Mouse (Mus musculus) neural tube, embryonic 14.5 days (tissue): ENCODE data around the gene Mafg. TPM values are rescaled to one million over a fixed set of nuclear protein-coding genes. Genes with fewer than 3 reads are reported as not detected.

ENCODE experiments used
- ATAC-seq: fragments of 200-750 bp; cut with Nextera tagmentation; 2 replicates; pipeline ENCODE4 v1.8.0; 2017; ENCODE audit warnings: low read depth, mild to moderate bottlenecking, moderate TSS enrichment, moderate library complexity
- H3K27ac ChIP-seq: fragments of 300-500 bp; sonication (generic); 2 replicates; pipeline ENCODE4 v1.5.1; 2014; ENCODE audit warnings: low read depth, mild to moderate bottlenecking, control low read depth, low read length, moderate library complexity, mixed read lengths
- H3K27me3 ChIP-seq: fragments of 300-500 bp; sonication (generic); 2 replicates; pipeline ENCODE4 v1.6.1; 2014; ENCODE audit warnings: low read length; ENCODE audit not compliant: control insufficient read depth, insufficient read depth
- H3K36me3 ChIP-seq: fragments of 300-500 bp; sonication (generic); 2 replicates; pipeline ENCODE4 v1.6.1; 2014; ENCODE audit warnings: low read length, mixed read lengths; ENCODE audit not compliant: control insufficient read depth, insufficient read depth
- H3K4me1 ChIP-seq: fragments of 300-500 bp; sonication (generic); 2 replicates; pipeline ENCODE4 v1.6.1; 2014; ENCODE audit warnings: low read length; ENCODE audit not compliant: control insufficient read depth, insufficient read depth
- H3K4me2 ChIP-seq: fragments of 300-500 bp; sonication (generic); 2 replicates; pipeline ENCODE4 v1.6.1; 2014; ENCODE audit warnings: mild to moderate bottlenecking, low read depth, low read length, control low read depth
- H3K4me3 ChIP-seq: fragments of 300-500 bp; sonication (generic); 2 replicates; pipeline ENCODE4 v1.5.1; 2014; ENCODE audit warnings: low read depth, low read length, control low read depth, mixed read lengths
- H3K9ac ChIP-seq: fragments of 300-500 bp; sonication (generic); replicated peaks from 2 replicates; pipeline ENCODE4 v1.6.1; 2014; ENCODE audit warnings: low read depth, mild to moderate bottlenecking, control low read depth, low read length, mixed read lengths
- H3K9me3 ChIP-seq: fragments of 300-500 bp; sonication (generic); 2 replicates; pipeline ENCODE4 v1.6.1; 2016; ENCODE audit warnings: low read length; ENCODE audit not compliant: control insufficient read depth
- whole genome bisulfite sequencing: fragments of 180-500 bp; shearing (Covaris S2); extraction: QIAGEN DNeasy Blood & Tissue Kit; methylation state at CpG from one replicate; pipeline ENCODE4 v1.1.7; 2014; 5-methylcytosine and 5-hydroxymethylcytosine counted together
- polyA plus RNA-seq: library from polyadenylated mRNA; unstranded; fragments of >200 nt; fragmentation: Nextera tagmentation; extraction: Ambion mirVana; gene quantifications from 2 replicates; pipeline ENCODE4 v1.2.1, GENCODE M21; 2014

Gene Mafg
- polyA plus RNA-seq, 1 experiment from 2014 or later: 30.5 TPM

GRCm38 (mm10) chr11:120651872-120652271, 18.5 kb upstream of the Mafg start:
- Histone ChIP-seq H3K9ac (no peak overlapping the region), H3K9me3 (no peaks in the 10 kb centered on the region), H3K4me3 (no peak overlapping the region), H3K36me3 (no peaks in the 10 kb centered on the region), H3K27ac (no peak overlapping the region), H3K4me1 (peaks cover 7% of the 10 kb centered on the region; the same call in 1 of the 2 replicates), H3K4me2 (no peak overlapping the region), H3K27me3 (no peaks in the 10 kb centered on the region)
- no peak for ATAC-seq
- 79% methylated on average over 3 of the region's 3 CpGs for WGBS

- peaks cover 12% of the 10 kb centered on the region; the same call in 1 of the 2 replicates for H3K4me1 ChIP-seq
- peak within 1 kb of the TSS; percentile 16; the same call in 1 of the 2 replicates for H3K4me3 ChIP-seq
- WGBS: 2% methylated on average over 13 of the region's 13 CpGs
- peak within 1 kb of the TSS; percentile 42; the same call in 1 of the 2 replicates for H3K9ac ChIP-seq
- H3K27ac ChIP-seq: no peak within 1 kb of the TSS
- H3K9me3 ChIP-seq: no peaks in the 10 kb centered on the region
- no peaks in the 10 kb centered on the region for H3K27me3 ChIP-seq
- no peaks in the 10 kb centered on the region for H3K36me3 ChIP-seq
- no peak for ATAC-seq
- H3K4me2 ChIP-seq: peak within 1 kb of the TSS; percentile 50
Measured at GRCm38 (mm10) chr11:120648001-120648476, 14.6 kb upstream of the Mafg start, which contains the start of gene Myadml2. Myadml2 (minus strand) TSS chr11:120648158.

DNA sequence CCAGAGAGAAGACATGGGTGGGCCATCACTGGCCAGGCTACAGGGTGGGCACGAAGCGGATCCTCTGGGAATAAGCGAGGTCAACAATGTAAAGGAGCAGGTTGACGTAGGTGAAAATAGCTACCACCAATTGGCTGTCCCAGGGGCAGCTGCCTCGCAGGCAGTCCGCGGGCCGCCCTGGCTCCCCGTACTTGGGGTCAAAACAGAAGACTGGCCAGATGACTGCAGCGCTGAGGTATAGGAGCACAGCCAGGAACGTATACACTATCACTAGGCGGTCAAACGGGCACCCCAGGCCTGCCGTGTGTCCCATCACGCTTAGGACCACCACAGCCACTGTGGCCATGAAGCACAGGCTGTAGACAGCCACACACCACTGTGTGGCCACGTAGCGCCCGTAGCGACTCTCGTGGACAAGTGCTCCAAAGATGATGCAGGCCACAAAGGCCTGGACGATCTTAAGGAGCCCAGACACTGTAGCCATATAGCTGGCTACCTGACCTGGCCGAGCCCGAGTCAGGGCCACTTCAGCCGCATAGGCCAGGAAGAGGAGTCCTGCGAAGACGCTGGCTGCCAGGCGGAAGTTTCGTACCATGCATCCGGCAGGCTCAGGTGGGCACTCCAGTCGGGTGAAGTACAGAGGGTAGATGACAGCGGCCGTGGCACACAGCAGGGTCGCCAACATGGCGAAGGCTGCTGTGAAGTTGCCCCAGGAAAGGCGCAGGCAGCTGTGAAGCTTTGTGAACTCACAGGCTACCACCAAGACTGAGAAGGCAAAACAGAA, 13.8 kb upstream of the Mafg start:
- WGBS: 83% methylated on average over 35 of the region's 35 CpGs
- Histone ChIP-seq H3K4me2 (peak overlapping the region; percentile 50; the same call in 1 of the 2 replicates), H3K27ac (no peak overlapping the region), H3K27me3 (no peaks in the 10 kb centered on the region), H3K4me1 (peaks cover 17% of the 10 kb centered on the region; the same call in 1 of the 2 replicates), H3K36me3 (no peaks in the 10 kb centered on the region), H3K4me3 (no peak overlapping the region), H3K9ac (no peak overlapping the region), H3K9me3 (no peaks in the 10 kb centered on the region)
- ATAC-seq: no peak

- H3K4me3 ChIP-seq: peak within 1 kb of the TSS; percentile 39
- H3K27ac ChIP-seq: peak within 1 kb of the TSS; percentile 30; the same call in 1 of the 2 replicates
- ATAC-seq: peak; percentile 99
- WGBS: 0% methylated on average over 15 of the region's 15 CpGs
- H3K9ac ChIP-seq: peak within 1 kb of the TSS; percentile 74
- H3K36me3 ChIP-seq: no peaks in the 10 kb centered on the region
- no peaks in the 10 kb centered on the region for H3K9me3 ChIP-seq
- H3K27me3 ChIP-seq: no peaks in the 10 kb centered on the region
- peak within 1 kb of the TSS; percentile 94 for H3K4me2 ChIP-seq
- peaks cover 17% of the 10 kb centered on the region; the same call in 1 of the 2 replicates for H3K4me1 ChIP-seq
Measured at GRCm38 (mm10) chr11:120643601-120643987, 10.2 kb upstream of the Mafg start, which contains the start of gene Pycr1. Pycr1 (minus strand) TSS chr11:120643769.

DNA sequence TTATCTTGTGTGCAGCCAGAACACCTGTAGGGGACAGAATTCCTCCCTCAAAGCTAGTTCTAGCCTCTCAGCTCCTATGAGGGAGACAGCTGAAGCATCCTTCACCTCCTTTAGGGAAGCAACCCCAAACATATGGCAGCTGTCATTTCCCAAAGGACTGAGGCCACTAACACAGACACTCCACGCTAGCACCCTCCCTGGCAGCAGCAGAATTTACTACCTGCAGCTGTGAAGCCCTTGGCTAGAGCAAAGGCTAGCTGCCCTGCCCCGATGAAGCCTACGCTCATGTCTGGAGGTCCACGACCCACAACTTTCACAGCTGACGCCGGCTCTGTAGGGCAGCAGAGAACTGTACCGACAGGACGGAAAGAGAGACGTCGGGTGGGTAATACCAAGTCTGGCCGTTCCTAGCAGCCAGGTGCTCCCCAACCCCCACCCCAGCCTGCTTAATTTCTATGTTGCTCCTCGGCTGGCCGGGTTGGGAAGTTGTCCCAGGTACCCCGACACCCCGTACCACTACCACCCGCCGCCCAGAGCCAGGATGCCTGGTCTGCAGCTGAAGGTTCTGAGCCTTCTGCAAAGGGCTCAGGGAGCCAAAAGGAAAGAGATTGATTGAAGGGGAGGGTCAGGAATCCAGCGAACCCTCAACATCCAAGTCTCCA, 9.7 kb upstream of the Mafg start:
- under 1% methylated on average over 18 of the region's 18 CpGs for WGBS
- peak overlapping the region; percentile 30; the same call in 1 of the 2 replicates for H3K27ac ChIP-seq

GRCm38 (mm10) chr11:120641869-120642268, 8.5 kb upstream of the Mafg start:
- no peak overlapping the region for H3K27ac ChIP-seq
- no peak for ATAC-seq
- H3K9ac ChIP-seq: no peak overlapping the region
- no peak overlapping the region for H3K4me3 ChIP-seq
- peaks cover 10% of the 10 kb centered on the region; the same call in 1 of the 2 replicates for H3K4me1 ChIP-seq
- 84% methylated on average over 8 of the region's 8 CpGs for WGBS
- H3K4me2 ChIP-seq: no peak overlapping the region
- no peaks in the 10 kb centered on the region for H3K27me3 ChIP-seq
- no peaks in the 10 kb centered on the region for H3K36me3 ChIP-seq
- H3K9me3 ChIP-seq: no peaks in the 10 kb centered on the region

More for the DNA sequence above, 9.7 kb upstream of the Mafg start:
- peak overlapping the region; percentile 74 for H3K9ac ChIP-seq
- peaks cover 14% of the 10 kb centered on the region; the same call in 1 of the 2 replicates for H3K4me1 ChIP-seq
- ATAC-seq: peak; percentile 52
- H3K27me3 ChIP-seq: no peaks in the 10 kb centered on the region
- peak overlapping the region; percentile 94 for H3K4me2 ChIP-seq
- no peaks in the 10 kb centered on the region for H3K9me3 ChIP-seq
- peak overlapping the region; percentile 39 for H3K4me3 ChIP-seq
- no peaks in the 10 kb centered on the region for H3K36me3 ChIP-seq

GRCm38 (mm10) chr11:120641255-120641654, 7.9 kb upstream of the Mafg start:
- Histone ChIP-seq H3K27ac (no peak overlapping the region), H3K4me3 (no peak overlapping the region), H3K4me2 (no peak overlapping the region), H3K4me1 (peaks cover 10% of the 10 kb centered on the region; the same call in 1 of the 2 replicates), H3K9me3 (no peaks in the 10 kb centered on the region), H3K27me3 (no peaks in the 10 kb centered on the region), H3K9ac (no peak overlapping the region), H3K36me3 (no peaks in the 10 kb centered on the region)
- ATAC-seq: no peak
- WGBS: 68% methylated on average over 9 of the region's 9 CpGs

- Histone ChIP-seq H3K36me3 (no peaks in the 10 kb centered on the region), H3K27ac (no peak overlapping the region), H3K4me2 (no peak overlapping the region), H3K9ac (no peak overlapping the region), H3K4me1 (peaks cover 13% of the 10 kb centered on the region), H3K27me3 (no peaks in the 10 kb centered on the region), H3K4me3 (no peak overlapping the region), H3K9me3 (no peaks in the 10 kb centered on the region)
- no peak for ATAC-seq
- 80% methylated on average over 5 of the region's 5 CpGs for WGBS
Measured at GRCm38 (mm10) chr11:120634810-120635209, 1.4 kb upstream of the Mafg start.
